Mouse (Mus musculus) heart, embryonic 14.5 days (tissue): ENCODE results near the gene Kifc5b. TPM values are rescaled to one million over a fixed set of nuclear protein-coding genes. Genes with fewer than 3 reads are reported as not detected.
A peak's percentile ranks its signal among the peaks of the same experiment; 100 is the strongest.
"Not testable (repeated sequence)": the region's sequence is repeated elsewhere in the genome, so short reads cannot be mapped to it uniquely, and the experiment has no call there.

ENCODE experiments used
- ATAC-seq: fragments of 200-750 bp; cut with Nextera tagmentation; 2 replicates; pipeline ENCODE4 v1.8.0; 2017; ENCODE audit warnings: low read depth, moderate TSS enrichment; ENCODE audit not compliant: insufficient number of reproducible peaks, insufficient read depth, low FRiP score
- H3K27ac ChIP-seq, 2 experiments: fragments of 200-500 bp in 1 of 2; fragments of 300-500 bp in 1 of 2; sonication (generic) in 1 of 2; replicated peaks in 1 of 2; 2 replicates each; pipeline ENCODE4 v1.5.1; 2012 to 2014; ENCODE audit warnings: low read depth in 2 of 2, low read length in 2 of 2, control low read depth in 1 of 2, mild to moderate bottlenecking in 1 of 2, mixed read lengths in 1 of 2; ENCODE audit not compliant: control insufficient read depth in 1 of 2, insufficient read depth in 1 of 2
- H3K27me3 ChIP-seq: fragments of 300-500 bp; sonication (generic); 2 replicates; pipeline ENCODE4 v1.6.1; 2014; ENCODE audit warnings: mild to moderate bottlenecking, low read length, control low read depth; ENCODE audit not compliant: control insufficient read depth, insufficient read depth
- H3K36me3 ChIP-seq: fragments of 300-500 bp; sonication (generic); 2 replicates; pipeline ENCODE4 v1.6.1; 2014; ENCODE audit warnings: mild to moderate bottlenecking, control low read depth, low read length, mixed read lengths; ENCODE audit not compliant: control insufficient read depth, insufficient read depth
- H3K4me1 ChIP-seq, 2 experiments: fragments of 200-500 bp in 1 of 2; fragments of 300-500 bp in 1 of 2; sonication (generic) in 1 of 2; 2 replicates each; pipeline ENCODE4 v1.6.1; 2012 to 2014; ENCODE audit warnings: low read length in 2 of 2, control low read depth in 1 of 2, mixed read lengths in 1 of 2; ENCODE audit not compliant: control insufficient read depth in 2 of 2, insufficient read depth in 2 of 2
- H3K4me2 ChIP-seq: fragments of 300-500 bp; sonication (generic); 2 replicates; pipeline ENCODE4 v1.6.1; 2014; ENCODE audit warnings: mild to moderate bottlenecking, low read length
- H3K4me3 ChIP-seq, 2 experiments: fragments of 200-500 bp in 1 of 2; fragments of 300-500 bp in 1 of 2; sonication (generic) in 1 of 2; 2 replicates each; pipeline ENCODE4 v1.5.1; 2012 to 2014; ENCODE audit warnings: low read length in 2 of 2, mild to moderate bottlenecking in 2 of 2, control low read depth in 1 of 2, low read depth in 1 of 2, moderate library complexity in 1 of 2; ENCODE audit not compliant: control insufficient read depth in 1 of 2, insufficient read depth in 1 of 2
- H3K9ac ChIP-seq: fragments of 300-500 bp; sonication (generic); 2 replicates; pipeline ENCODE4 v1.6.1; 2014; ENCODE audit warnings: mild to moderate bottlenecking, low read length
- H3K9me3 ChIP-seq: fragments of 300-500 bp; sonication (generic); 2 replicates; pipeline ENCODE4 v1.6.1; 2016; ENCODE audit warnings: low read length, control low read depth; ENCODE audit not compliant: control insufficient read depth
- WGBS: fragments of 180-500 bp; shearing (Covaris S2); extraction: QIAGEN DNeasy Blood & Tissue Kit; methylation state at CpG from one replicate; pipeline ENCODE4 v1.1.7; 2014; 5-methylcytosine and 5-hydroxymethylcytosine counted together
- polyA plus RNA-seq: library from polyadenylated mRNA; unstranded; fragments of >200 nt; fragmentation: Nextera tagmentation; extraction: Ambion mirVana; gene quantifications from 2 replicates; pipeline ENCODE4 v1.2.1, GENCODE M21; 2014

Kifc5b gene
- polyA plus RNA-seq, 1 experiment from 2014 or later = 4.2 TPM

DNA sequence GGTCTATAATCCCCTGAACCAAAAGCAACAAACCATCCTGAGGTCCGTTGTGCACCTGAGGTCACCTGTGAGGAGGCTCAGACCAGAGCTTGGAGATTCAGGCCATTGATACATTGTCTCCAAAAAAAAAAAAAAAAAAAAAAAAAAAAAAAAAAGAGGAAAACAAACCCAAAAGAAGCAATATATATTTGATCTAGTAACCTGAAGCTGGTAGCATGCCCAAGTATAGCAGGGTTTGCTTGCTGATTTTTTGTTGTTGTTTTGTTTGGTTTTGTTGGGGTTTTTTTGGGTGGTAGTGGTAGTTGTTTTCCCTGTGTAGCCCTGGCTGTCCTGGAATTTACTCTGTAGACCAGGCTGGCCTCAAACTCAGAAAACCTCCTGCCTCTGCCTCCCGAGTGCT lies 1.5 kb downstream of the Kifc5b start:
- peak overlapping the region; percentile 16; the same call in 1 of the 2 replicates for H3K9ac ChIP-seq
- no peaks in the 10 kb centered on the region for H3K9me3 ChIP-seq
- no peak overlapping the region for H3K27ac ChIP-seq
- ATAC-seq = no peak
- H3K4me2 ChIP-seq = peak overlapping the region; percentile 67
- 72% methylated on average over 2 of the region's 2 CpGs for WGBS
- no peaks in the 10 kb centered on the region for H3K27me3 ChIP-seq
- peaks cover 4 to 6% of the 10 kb centered on the region in 2 experiments; a peak in 2 of 4 replicates for H3K4me1 ChIP-seq
- H3K4me3 ChIP-seq = peak overlapping the region; percentile 9 to 64; a peak in 2 of 4 replicates
- peaks cover 18% of the 10 kb centered on the region for H3K36me3 ChIP-seq

DNA sequence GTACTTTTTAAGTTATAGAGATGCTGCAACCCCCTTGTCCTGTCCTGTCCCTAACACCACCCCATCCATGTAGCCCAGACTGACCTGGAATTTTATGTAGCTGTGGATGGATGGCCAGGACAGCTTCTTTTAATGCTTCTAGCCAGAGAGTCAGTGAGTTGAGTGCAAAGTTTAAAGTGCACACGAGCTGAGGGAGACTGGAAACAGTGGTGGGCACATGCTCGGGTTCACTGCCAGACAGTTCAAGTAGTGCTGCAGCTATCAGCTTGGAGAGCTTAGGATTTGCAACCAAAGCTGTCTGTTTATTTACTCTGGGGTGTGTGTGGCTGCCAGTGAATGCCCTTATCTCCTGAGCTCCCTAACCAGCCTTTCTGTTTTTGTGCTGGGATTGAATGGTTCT lies 2.6 kb downstream of the Kifc5b start:
- not testable (repeated sequence) for H3K9ac ChIP-seq, H3K9me3 ChIP-seq, ATAC-seq, H3K4me3 ChIP-seq, H3K27ac ChIP-seq, H3K4me1 ChIP-seq, H3K4me2 ChIP-seq, H3K27me3 ChIP-seq
- WGBS = 41% methylated on average over 2 of the region's 2 CpGs
- H3K36me3 ChIP-seq = peaks cover 24% of the 10 kb centered on the region

DNA sequence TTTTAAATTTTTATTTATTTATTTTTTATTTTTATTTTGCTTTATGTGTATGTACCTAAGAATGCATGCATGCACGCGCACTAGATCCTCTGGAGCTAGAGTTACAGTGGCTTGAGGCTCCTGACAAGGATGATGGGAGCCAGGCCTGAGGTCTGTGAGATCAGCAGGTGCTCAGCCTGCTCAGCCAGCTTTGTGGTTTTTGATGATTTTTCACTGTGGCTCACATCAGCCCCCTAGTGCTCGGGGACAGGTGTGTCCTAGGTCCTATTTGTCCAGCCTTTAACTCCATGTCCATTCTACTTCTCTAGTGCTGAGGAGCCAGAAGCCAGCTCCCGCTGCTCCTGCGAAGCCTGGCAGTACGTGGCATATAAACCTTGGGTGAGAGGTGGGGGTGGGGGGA lies 5.5 kb downstream of the Kifc5b start:
- peaks cover 46% of the 10 kb centered on the region for H3K36me3 ChIP-seq
- H3K4me2 ChIP-seq, H3K9ac ChIP-seq, H3K9me3 ChIP-seq, H3K27me3 ChIP-seq, H3K27ac ChIP-seq, ATAC-seq, H3K4me3 ChIP-seq, H3K4me1 ChIP-seq: not testable (repeated sequence)
- WGBS = 91% methylated on average over 5 of the region's 6 CpGs

DNA sequence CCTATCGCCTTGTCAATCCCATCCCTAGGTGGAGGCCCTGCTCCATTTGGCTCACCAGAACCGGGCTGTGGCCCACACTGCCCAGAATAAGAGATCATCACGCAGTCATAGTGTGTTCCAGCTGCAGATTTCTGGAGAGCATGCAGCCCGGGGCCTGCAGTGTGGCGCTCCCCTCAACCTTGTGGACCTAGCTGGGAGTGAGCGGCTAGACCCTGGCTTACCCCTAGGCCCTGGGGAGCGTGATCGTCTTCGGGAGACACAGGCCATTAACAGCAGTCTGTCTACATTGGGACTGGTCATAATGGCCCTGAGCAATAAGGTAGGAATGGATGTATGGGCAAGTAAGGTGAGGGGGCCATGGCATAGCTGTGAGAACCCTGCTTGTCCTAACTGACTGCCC lies 8.5 kb downstream of the Kifc5b start:
- not testable (repeated sequence) for ATAC-seq, H3K27me3 ChIP-seq, H3K27ac ChIP-seq, H3K4me1 ChIP-seq, H3K4me3 ChIP-seq, H3K4me2 ChIP-seq, H3K9ac ChIP-seq, H3K9me3 ChIP-seq
- 95% methylated on average over 9 of the region's 9 CpGs for WGBS
- H3K36me3 ChIP-seq = peaks cover 71% of the 10 kb centered on the region

DNA sequence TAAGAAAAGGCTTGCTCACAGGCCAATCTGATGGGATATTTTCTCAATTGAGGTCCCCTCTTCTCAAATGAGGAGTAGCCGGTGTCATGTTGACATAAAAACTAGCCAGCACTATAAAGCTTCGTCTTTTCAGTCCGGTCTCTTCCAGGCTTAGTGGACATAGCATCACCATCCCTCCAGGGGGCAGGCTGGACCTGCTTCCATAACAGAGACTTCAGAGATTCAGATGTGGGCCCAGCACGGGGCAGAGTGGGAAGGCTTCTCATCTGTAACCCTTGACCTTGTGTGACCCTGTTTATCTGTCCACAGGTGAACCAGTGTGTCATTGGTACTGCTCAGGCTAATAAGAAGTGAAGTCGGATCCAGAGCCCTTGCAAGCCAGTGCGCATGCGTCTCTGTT lies 14.9 kb downstream of the Kifc5b start:
- H3K4me3 ChIP-seq, H3K9me3 ChIP-seq, H3K4me1 ChIP-seq, ATAC-seq, H3K27me3 ChIP-seq, H3K4me2 ChIP-seq, H3K9ac ChIP-seq: not testable (repeated sequence)
- 67% methylated on average over 7 of the region's 7 CpGs for WGBS
- H3K27ac ChIP-seq = 0 out of 4 replicates have a peak overlapping the region, but pooled peaks of 1 of the 2 experiments have one; percentile 75
- peaks cover 63% of the 10 kb centered on the region for H3K36me3 ChIP-seq

DNA sequence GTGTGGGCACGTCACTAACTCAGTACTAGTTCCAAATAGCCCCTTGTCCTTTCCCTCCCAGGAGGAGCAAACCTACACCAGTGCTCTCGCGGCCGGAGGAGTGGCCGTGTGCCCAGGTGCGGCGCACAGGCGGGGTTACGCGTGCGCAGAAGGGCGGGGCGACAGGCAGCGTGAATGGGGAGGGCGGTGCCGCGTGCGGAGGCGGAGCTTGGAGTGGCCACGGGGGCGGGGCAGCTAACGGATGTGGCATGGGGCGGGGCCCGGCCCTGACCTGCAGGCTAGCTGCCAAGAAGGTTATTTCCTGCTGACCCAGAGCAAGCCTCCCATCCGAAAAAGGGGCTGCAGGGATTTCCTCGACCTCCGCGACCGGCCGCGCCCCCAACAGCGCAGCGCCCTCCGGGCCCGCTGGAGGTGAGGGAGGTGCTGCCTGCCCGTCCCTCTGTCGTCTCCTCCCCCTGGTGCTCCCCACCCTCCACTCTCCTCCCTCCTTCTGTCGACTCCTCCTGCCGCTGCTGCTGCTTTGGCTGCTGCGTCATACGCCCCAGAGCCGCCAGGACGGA lies 16.0 kb downstream of the Kifc5b start, which contains the start of gene Phf1:
Phf1 (plus strand) TSS at position 214 of the 560 bp plus-strand sequence.
- peak; percentile 81 for ATAC-seq
- Histone ChIP-seq H3K27ac (peak within 1 kb of the TSS; percentile 75 to 83), H3K4me2 (peak within 1 kb of the TSS; percentile 86), H3K9ac (peak within 1 kb of the TSS; percentile 83), H3K4me1 (peaks cover 3 to 14% of the 10 kb centered on the region in 2 experiments; a peak in 3 of 4 replicates), H3K4me3 (peak within 1 kb of the TSS; percentile 57), H3K27me3 (no peaks in the 10 kb centered on the region), H3K36me3 (peaks cover 63% of the 10 kb centered on the region), H3K9me3 (no peaks in the 10 kb centered on the region)
- WGBS = under 1% methylated on average over 43 of the region's 43 CpGs

DNA sequence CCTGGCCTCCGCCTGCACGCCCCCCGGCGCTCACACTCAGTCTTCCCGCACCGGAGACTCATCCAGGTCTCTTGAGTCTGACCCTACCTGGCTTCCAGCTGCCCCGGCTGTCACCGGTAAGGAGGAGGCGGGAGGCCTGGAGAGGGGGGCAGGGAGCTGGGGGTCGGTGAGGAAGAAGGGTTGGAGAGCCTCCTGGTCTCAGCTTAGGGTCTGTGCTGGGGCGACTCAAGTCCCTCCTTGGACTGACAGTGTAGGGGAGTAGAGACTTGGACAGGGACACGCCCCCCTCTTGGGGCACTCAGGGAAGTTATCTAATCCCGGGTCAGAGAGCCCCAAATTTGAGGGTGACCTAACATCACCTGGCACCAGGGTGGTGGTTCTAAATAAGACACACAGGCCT lies 16.5 kb downstream of the Kifc5b start:
- no peaks in the 10 kb centered on the region for H3K9me3 ChIP-seq
- peak overlapping the region; percentile 57 for H3K4me3 ChIP-seq
- peaks cover 8 to 19% of the 10 kb centered on the region in 2 experiments; a peak in 3 of 4 replicates for H3K4me1 ChIP-seq
- H3K4me2 ChIP-seq = peak overlapping the region; percentile 86
- peak overlapping the region; percentile 52 to 75 for H3K27ac ChIP-seq
- 3% methylated on average over 13 of the region's 13 CpGs for WGBS
- no peaks in the 10 kb centered on the region for H3K27me3 ChIP-seq
- peaks cover 65% of the 10 kb centered on the region for H3K36me3 ChIP-seq
- peak; percentile 14; the same call in 1 of the 2 replicates for ATAC-seq
- peak overlapping the region; percentile 83 for H3K9ac ChIP-seq
